Mouse (Mus musculus) liver, embryonic 16.5 days (tissue): Measurements from ENCODE around the gene Sh2b1. TPM values are rescaled to one million over a fixed set of nuclear protein-coding genes. Genes with fewer than 3 reads are reported as not detected.

Source experiments
- ATAC-seq: fragments of 200-750 bp; cut with Nextera tagmentation; 2 replicates; pipeline ENCODE4 v1.8.0; 2017; ENCODE audit warnings: low read depth, mild to moderate bottlenecking, moderate number of reproducible peaks, moderate library complexity
- H3K27ac ChIP-seq: fragments of 300-500 bp; sonication (generic); 2 replicates; pipeline ENCODE4 v1.5.1; 2014; ENCODE audit warnings: mild to moderate bottlenecking, low read length
- H3K27me3 ChIP-seq: fragments of 300-500 bp; sonication (generic); 2 replicates; pipeline ENCODE4 v1.6.1; 2014; ENCODE audit warnings: low read depth, low read length, mixed read lengths; ENCODE audit not compliant: control insufficient read depth, insufficient read depth
- H3K36me3 ChIP-seq: fragments of 300-500 bp; sonication (generic); 2 replicates; pipeline ENCODE4 v1.6.1; 2014; ENCODE audit warnings: mild to moderate bottlenecking; ENCODE audit not compliant: control insufficient read depth, insufficient read depth
- H3K4me1 ChIP-seq: fragments of 300-500 bp; sonication (generic); 2 replicates; pipeline ENCODE4 v1.6.1; 2014; ENCODE audit warnings: low read depth, low read length, mixed read lengths; ENCODE audit not compliant: control insufficient read depth
- H3K4me2 ChIP-seq: fragments of 300-500 bp; sonication (generic); 2 replicates; pipeline ENCODE4 v1.6.1; 2014; ENCODE audit warnings: low read depth, low read length, mixed read lengths
- H3K4me3 ChIP-seq: fragments of 300-500 bp; sonication (generic); 2 replicates; pipeline ENCODE4 v1.5.1; 2014; ENCODE audit warnings: low read depth, mild to moderate bottlenecking, low read length
- H3K9ac ChIP-seq: fragments of 300-500 bp; sonication (generic); 2 replicates; pipeline ENCODE4 v1.6.1; 2014; ENCODE audit warnings: low read depth, low read length
- H3K9me3 ChIP-seq: fragments of 300-500 bp; sonication (generic); replicated peaks from 2 replicates; pipeline ENCODE4 v1.6.1; 2016; ENCODE audit warnings: low read length; ENCODE audit not compliant: control insufficient read depth
- WGBS: fragments of 180-500 bp; shearing (Covaris S2); extraction: QIAGEN DNeasy Blood & Tissue Kit; methylation state at CpG from one replicate; pipeline ENCODE4 v1.1.7; 2014; ENCODE audit not compliant: insufficient replicate concordance; 5-methylcytosine and 5-hydroxymethylcytosine counted together
- polyA plus RNA-seq: library from polyadenylated mRNA; unstranded; fragments of >200 nt; fragmentation: Nextera tagmentation; extraction: Ambion mirVana; gene quantifications from 2 replicates; pipeline ENCODE4 v1.2.1, GENCODE M21; 2015

Gene Sh2b1
- polyA plus RNA-seq, 1 experiment from 2014 or later = 14.5 TPM

GRCm38 (mm10) chr7:126443997-126444396 is 31.2 kb downstream of the Sh2b1 start:
- Histone ChIP-seq H3K4me3 (no peak overlapping the region), H3K9ac (no peak overlapping the region), H3K36me3 (no peaks in the 10 kb centered on the region), H3K27me3 (no peaks in the 10 kb centered on the region), H3K4me1 (no peaks in the 10 kb centered on the region), H3K4me2 (no peak overlapping the region), H3K9me3 (no peaks in the 10 kb centered on the region), H3K27ac (no peak overlapping the region)
- no peak for ATAC-seq
- 78% methylated on average over 10 of the region's 10 CpGs for WGBS

GRCm38 (mm10) chr7:126440134-126440533 is 35.1 kb downstream of the Sh2b1 start:
- no peak overlapping the region for H3K4me2 ChIP-seq
- H3K9me3 ChIP-seq = no peaks in the 10 kb centered on the region
- H3K4me3 ChIP-seq = no peak overlapping the region
- H3K36me3 ChIP-seq = no peaks in the 10 kb centered on the region
- no peak for ATAC-seq
- no peak overlapping the region for H3K27ac ChIP-seq
- 86% methylated on average over 9 of the region's 9 CpGs for whole genome bisulfite sequencing
- no peaks in the 10 kb centered on the region for H3K27me3 ChIP-seq
- H3K9ac ChIP-seq = no peak overlapping the region
- no peaks in the 10 kb centered on the region for H3K4me1 ChIP-seq

GRCm38 (mm10) chr7:126436851-126437250 is 38.4 kb downstream of the Sh2b1 start:
- WGBS = 16% methylated on average over 8 of the region's 8 CpGs
- Histone ChIP-seq H3K4me1 (no peaks in the 10 kb centered on the region), H3K9me3 (no peaks in the 10 kb centered on the region), H3K27me3 (no peaks in the 10 kb centered on the region), H3K4me3 (no peak overlapping the region), H3K9ac (no peak overlapping the region), H3K4me2 (no peak overlapping the region), H3K27ac (no peak overlapping the region), H3K36me3 (no peaks in the 10 kb centered on the region; the same call in 1 of the 2 replicates)
- no peak for ATAC-seq

- H3K27ac ChIP-seq = no peak overlapping the region
- no peak overlapping the region for H3K4me2 ChIP-seq
- H3K27me3 ChIP-seq = no peaks in the 10 kb centered on the region
- H3K4me3 ChIP-seq = no peak overlapping the region
- no peaks in the 10 kb centered on the region; the same call in 1 of the 2 replicates for H3K36me3 ChIP-seq
- WGBS = 67% methylated on average over 3 of the region's 3 CpGs
- no peaks in the 10 kb centered on the region for H3K9me3 ChIP-seq
- no peaks in the 10 kb centered on the region for H3K4me1 ChIP-seq
- ATAC-seq = no peak
- H3K9ac ChIP-seq = no peak overlapping the region
Observed at GRCm38 (mm10) chr7:126435801-126436200, 39.4 kb downstream of the Sh2b1 start.

GRCm38 (mm10) chr7:126434726-126435125 is 40.5 kb downstream of the Sh2b1 start:
- Histone ChIP-seq H3K9me3 (no peaks in the 10 kb centered on the region), H3K27ac (no peak overlapping the region), H3K4me3 (no peak overlapping the region), H3K36me3 (no peaks in the 10 kb centered on the region; the same call in 1 of the 2 replicates), H3K4me1 (peaks cover 2% of the 10 kb centered on the region), H3K27me3 (no peaks in the 10 kb centered on the region), H3K9ac (no peak overlapping the region), H3K4me2 (no peak overlapping the region)
- WGBS = 74% methylated on average over 7 of the region's 7 CpGs
- ATAC-seq = no peak

GRCm38 (mm10) chr7:126430167-126430566 is 45.1 kb downstream of the Sh2b1 start:
- H3K4me3 ChIP-seq = no peak overlapping the region
- H3K36me3 ChIP-seq = no peaks in the 10 kb centered on the region; the same call in 1 of the 2 replicates
- H3K4me2 ChIP-seq = no peak overlapping the region
- no peak for ATAC-seq
- H3K27me3 ChIP-seq = no peaks in the 10 kb centered on the region
- no peaks in the 10 kb centered on the region for H3K9me3 ChIP-seq
- no peak overlapping the region for H3K27ac ChIP-seq
- no peak overlapping the region for H3K9ac ChIP-seq
- H3K4me1 ChIP-seq = peaks cover 18% of the 10 kb centered on the region

GRCm38 (mm10) chr7:126429503-126429898 is 45.7 kb downstream of the Sh2b1 start:
- no peak overlapping the region for H3K27ac ChIP-seq
- peak overlapping the region; percentile 75 for H3K4me3 ChIP-seq
- ATAC-seq = no peak
- peak overlapping the region; percentile 70; the same call in 1 of the 2 replicates for H3K9ac ChIP-seq
- H3K9me3 ChIP-seq = no peaks in the 10 kb centered on the region
- no peaks in the 10 kb centered on the region; the same call in 1 of the 2 replicates for H3K36me3 ChIP-seq
- WGBS = 38% methylated on average over 15 of the region's 15 CpGs
- H3K4me2 ChIP-seq = peak overlapping the region; percentile 99
- no peaks in the 10 kb centered on the region for H3K27me3 ChIP-seq
- H3K4me1 ChIP-seq = peaks cover 18% of the 10 kb centered on the region

- Histone ChIP-seq H3K4me3 (peak within 1 kb of the TSS; percentile 75), H3K27me3 (no peaks in the 10 kb centered on the region), H3K9ac (peak within 1 kb of the TSS; percentile 70), H3K9me3 (no peaks in the 10 kb centered on the region), H3K4me2 (peak within 1 kb of the TSS; percentile 99), H3K4me1 (peaks cover 18% of the 10 kb centered on the region), H3K36me3 (no peaks in the 10 kb centered on the region), H3K27ac (peak within 1 kb of the TSS; percentile 69)
- WGBS = under 1% methylated on average over 82 of the region's 82 CpGs
- ATAC-seq = peak; percentile 84
Observed at GRCm38 (mm10) chr7:126428631-126429502, 46.4 kb downstream of the Sh2b1 start, which contains the start of gene Rabep2. Gene Rabep2 (plus strand): TSS chr7:126428759.

- H3K27ac ChIP-seq = peak overlapping the region; percentile 69
- WGBS = 6% methylated on average over 4 of the region's 4 CpGs
- H3K36me3 ChIP-seq = no peaks in the 10 kb centered on the region
- ATAC-seq = peak; percentile 31; the same call in 1 of the 2 replicates
- peak overlapping the region; percentile 70 for H3K9ac ChIP-seq
- H3K4me3 ChIP-seq = peak overlapping the region; percentile 75
- no peaks in the 10 kb centered on the region for H3K9me3 ChIP-seq
- no peaks in the 10 kb centered on the region for H3K27me3 ChIP-seq
- H3K4me2 ChIP-seq = peak overlapping the region; percentile 99
- H3K4me1 ChIP-seq = peaks cover 18% of the 10 kb centered on the region
Observed at GRCm38 (mm10) chr7:126428154-126428553, 47.1 kb downstream of the Sh2b1 start.
